Mouse (Mus musculus) G1E (cell line): ENCODE measurements around the gene Man1b1.

ENCODE experiments used
- CTCF ChIP-seq: IDR thresholded peaks from 2 replicates; pipeline ENCODE4 v1.5.1; 2012; ENCODE audit warnings: low read depth, low read length, inconsistent platforms, mixed read lengths
- GATA1 ChIP-seq: IDR thresholded peaks from 2 replicates; pipeline ENCODE4 v1.6.1; 2012; ENCODE audit warnings: borderline replicate concordance, low read length, inconsistent platforms, mixed read lengths
- GATA2 ChIP-seq: IDR thresholded peaks from 2 replicates; pipeline ENCODE4 v1.6.1; 2012; ENCODE audit warnings: low read depth, low read length, inconsistent platforms, borderline replicate concordance
- POLR2AphosphoS5 ChIP-seq: IDR thresholded peaks from 2 replicates; pipeline ENCODE4 v1.6.1; 2012; ENCODE audit warnings: low read depth, low read length, inconsistent platforms; ENCODE audit not compliant: insufficient replicate concordance
- TAL1 ChIP-seq: conservative IDR thresholded peaks from 2 replicates; pipeline ENCODE4 v1.6.1; 2012; ENCODE audit warnings: low read depth, low read length, inconsistent platforms, mixed read lengths

- TF ChIP-seq CTCF (no peak), GATA1 (no peak), TAL1 (no peak), POLR2AphosphoS5 (no peak), GATA2 (no peak)
Observed at GRCm38 (mm10) chr2:25310969-25311368, 21.2 kb upstream of the Man1b1 start.
